9 mouse cellular contexts compared by ENCODE assay signal in the genomic region with DNA sequence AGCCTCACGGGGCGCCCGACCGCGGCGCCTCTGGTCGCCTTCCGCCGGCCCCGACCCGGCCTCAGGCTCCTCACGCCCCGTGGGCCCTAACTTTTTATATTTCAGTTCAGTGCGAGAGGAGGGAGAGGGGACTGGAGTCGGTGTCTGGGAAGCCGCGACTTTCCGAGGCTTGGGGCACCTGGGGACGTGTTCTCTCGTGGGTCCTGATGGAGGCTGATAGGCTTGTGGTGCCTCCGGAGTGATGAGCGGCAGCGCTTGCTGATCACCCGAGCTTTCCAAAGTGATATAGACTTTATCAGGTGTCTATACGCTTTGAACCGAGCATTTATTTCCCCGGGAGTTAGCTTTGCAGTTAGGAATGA. TPM values are rescaled to one million over a fixed set of nuclear protein-coding genes. Genes with fewer than 3 reads are reported as not detected.
A peak's percentile ranks its signal among the peaks of the same experiment; 100 is the strongest.
DNase-seq lines count a peak whose midpoint lies in the region; ATAC-seq and TF ChIP-seq lines count a peak whose summit lies in the region.
"Had no signal": no experiment of that assay in that cellular context is flagged by ENCODE, and none has a peak within 500 bp of the region (broad histone marks: within the 10 kb centered on the region; RNA-seq: fewer than 3 reads in every experiment).

No protein-coding gene starts in this region.

- no peaks in the 10 kb centered on the region for H3K9me3 ChIP-seq in limb, embryonic 12.5 days
- H3K9me3 ChIP-seq in neural tube, embryonic 14.5 days (ENCODE audit: control insufficient read depth, low read length) = no peaks in the 10 kb centered on the region

- DNase-seq in retina, adult 2 months (ENCODE audit: low read depth, low spot score) = peak; percentile 22
- no peak for DNase-seq in retina, embryonic 14.5 days (ENCODE audit: low spot score)
- no peak for DNase-seq in frontal cortex, postnatal 25 days (ENCODE audit: low spot score in 2 of 2)
- no peak for DNase-seq in kidney, postnatal 36 days
- DNase-seq in adrenal gland, postnatal 10 days = no peak

- no peaks in the 10 kb centered on the region for H3K4me1 ChIP-seq in embryonic fibroblast, embryonic 13.5 days (ENCODE audit: control insufficient read depth, insufficient read depth, low read length)
- peaks cover 11% of the 10 kb centered on the region for H3K4me1 ChIP-seq in limb, embryonic 12.5 days (replicated peaks)
- peaks cover 8% of the 10 kb centered on the region; the same call in 1 of the 2 replicates for H3K4me1 ChIP-seq in neural tube, embryonic 14.5 days (ENCODE audit: control insufficient read depth, insufficient read depth, low read length)

- peak overlapping the region; percentile 86 for H3K4me3 ChIP-seq in embryonic fibroblast, embryonic 13.5 days (ENCODE audit: insufficient read depth, low read length)
- peak overlapping the region; percentile 92 for H3K4me3 ChIP-seq in limb, embryonic 12.5 days (replicated peaks)
- peak overlapping the region; percentile 99 for H3K4me3 ChIP-seq in neural tube, embryonic 14.5 days (ENCODE audit: low read depth, low read length)

- H3K4me2 ChIP-seq in limb, embryonic 12.5 days = peak overlapping the region; percentile 78
- H3K4me2 ChIP-seq in neural tube, embryonic 14.5 days (ENCODE audit: low read depth, low read length) = peak overlapping the region; percentile 63

- H3K9ac ChIP-seq in limb, embryonic 12.5 days (replicated peaks) = peak overlapping the region; percentile 92
- H3K9ac ChIP-seq in neural tube, embryonic 14.5 days (replicated peaks; ENCODE audit: low read depth, low read length) = peak overlapping the region; percentile 92

- H3K27me3 ChIP-seq in limb, embryonic 12.5 days = no peaks in the 10 kb centered on the region
- no peaks in the 10 kb centered on the region for H3K27me3 ChIP-seq in neural tube, embryonic 14.5 days (ENCODE audit: control insufficient read depth, insufficient read depth, low read length)

- no peak for TF ChIP-seq CTCF in embryonic fibroblast, embryonic 13.5 days (IDR thresholded peaks at IDR 0.05; ENCODE audit: borderline replicate concordance, insufficient read depth, low read length)

- peak overlapping the region; percentile 36 for H3K27ac ChIP-seq in embryonic fibroblast, embryonic 13.5 days (ENCODE audit: insufficient read depth, low read length)
- peak overlapping the region; percentile 90 for H3K27ac ChIP-seq in limb, embryonic 12.5 days
- H3K27ac ChIP-seq in neural tube, embryonic 14.5 days (ENCODE audit: low read depth, low read length) = peak overlapping the region; percentile 87

- peak; percentile 70; the same call in 1 of the 2 replicates for ATAC-seq in limb, embryonic 12.5 days (ENCODE audit: insufficient number of reproducible peaks, insufficient read depth, low FRiP score, low TSS enrichment, low read depth)
- no peak for ATAC-seq in neural tube, embryonic 14.5 days (ENCODE audit: low read depth)

- no peak for TF ChIP-seq POLR2A in embryonic fibroblast, embryonic 13.5 days (IDR thresholded peaks at IDR 0.05; ENCODE audit: low read depth, low read length)

- WGBS in limb, embryonic 12.5 days = under 1% methylated on average over 27 of the region's 27 CpGs
- under 1% methylated on average over 27 of the region's 27 CpGs for WGBS in neural tube, embryonic 14.5 days

- H3K36me3 ChIP-seq in limb, embryonic 12.5 days = no peaks in the 10 kb centered on the region
- no peaks in the 10 kb centered on the region for H3K36me3 ChIP-seq in neural tube, embryonic 14.5 days (ENCODE audit: control insufficient read depth, insufficient read depth, low read length)

RNA-seq across cellular contexts. Expression of a gene that starts 0.3 kb away (rescaled TPM):
- polyA plus RNA-seq in embryonic fibroblast, embryonic 13.5 days (2011; ENCODE audit: insufficient read length, low read depth, missing spikeins) = 7.5 and 7.7 TPM in 2 replicates
- 31.0 and 33.1 TPM in 2 replicates for polyA plus RNA-seq in limb, embryonic 12.5 days (2016; fragmentation: Nextera tagmentation; extraction: Ambion mirVana)
- 37.3 and 39.1 TPM in 2 replicates for polyA plus RNA-seq in neural tube, embryonic 14.5 days (2014; fragmentation: Nextera tagmentation; extraction: Ambion mirVana)
- total RNA-seq in adrenal gland, postnatal 10 days (2021) = 10 to 100 TPM; 17.2 to 20.9 TPM

RNA-seq across cellular contexts. Expression of a gene that starts 33.6 kb away (rescaled TPM):
- 0.51 TPM in 1 of 2 replicates, not detected in the other for polyA plus RNA-seq in embryonic fibroblast, embryonic 13.5 days (2011; ENCODE audit: insufficient read length, low read depth, missing spikeins)
- 1.5 and 1.7 TPM in 2 replicates for polyA plus RNA-seq in limb, embryonic 12.5 days (2016; fragmentation: Nextera tagmentation; extraction: Ambion mirVana)
- 13.4 and 18.4 TPM in 2 replicates for polyA plus RNA-seq in neural tube, embryonic 14.5 days (2014; fragmentation: Nextera tagmentation; extraction: Ambion mirVana)
- under 1 TPM in 1 of 2 experiments, not detected in 1; 0.48 TPM for total RNA-seq in adrenal gland, postnatal 10 days (2021)
- total RNA-seq: hematopoietic stem cell, adult 5-6 weeks had no signal

Comparison
In these comparisons a context has a peak if more than half of its experiments do, and no peak if none do; other contexts are left out.
1. H3K27ac ChIP-seq: peak in every context shown above with its lines; median percentile 90 in limb, embryonic 12.5 days; 87 in neural tube, embryonic 14.5 days; 36 in embryonic fibroblast, embryonic 13.5 days.